11 mouse cellular contexts compared by ENCODE assay signal in the genomic region with DNA sequence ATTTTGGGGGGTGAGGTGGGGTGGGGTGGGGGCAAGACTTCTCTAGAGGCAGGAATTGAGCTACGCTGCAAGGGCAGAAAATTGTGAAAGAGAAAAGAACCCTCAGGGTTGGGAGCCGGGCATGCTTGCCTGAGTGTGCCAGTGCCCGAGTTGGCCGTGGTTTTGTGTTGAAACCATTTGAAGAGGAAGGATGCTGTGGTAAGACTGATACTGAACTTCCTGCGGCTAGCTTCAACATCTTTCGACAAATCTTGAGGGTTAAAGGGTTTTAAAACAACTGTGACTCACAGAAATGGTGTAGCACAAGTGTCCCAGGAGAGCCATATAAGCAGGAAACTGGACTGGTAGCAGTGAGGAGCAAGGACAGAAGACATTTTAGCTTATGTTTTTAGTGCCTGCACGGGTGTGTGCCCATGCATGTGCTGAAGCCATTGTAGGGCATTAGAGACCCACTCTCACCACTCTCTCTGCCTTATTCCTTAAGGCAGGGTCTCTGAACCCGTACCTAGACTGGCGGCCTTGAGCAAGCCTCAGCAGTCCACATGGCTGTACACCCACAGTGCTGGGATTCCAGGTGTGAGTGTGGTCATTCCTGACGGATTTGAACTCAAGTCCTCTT. TPM values are rescaled to one million over a fixed set of nuclear protein-coding genes. Genes with fewer than 3 reads are reported as not detected.
DNase-seq lines count a peak whose midpoint lies in the region; ATAC-seq and TF ChIP-seq lines count a peak whose summit lies in the region.
"Had no signal": no experiment of that assay in that cellular context is flagged by ENCODE, and none has a peak within 500 bp of the region (broad histone marks: within the 10 kb centered on the region; RNA-seq: fewer than 3 reads in every experiment).

No protein-coding gene starts in this region.

- no peak for TF ChIP-seq POLR2A in lung, adult 2 months (IDR thresholded peaks at IDR 0.05; ENCODE audit: borderline replicate concordance, extremely low read depth, low read depth, low read length)

- 0 out of 2 replicates have a peak, but pooled peaks cover 6% of the 10 kb centered on the region for H3K36me3 ChIP-seq in lung, postnatal 0 days (ENCODE audit: insufficient read depth, low read length)

- 78% methylated on average over 10 of the region's 10 CpGs for WGBS in lung, postnatal 0 days
- WGBS in lung, adult 2 months = 79% methylated on average over 10 of the region's 10 CpGs

- TF ChIP-seq CTCF in lung, postnatal 0 days (IDR thresholded peaks at IDR 0.05) = no peak
- no peak for TF ChIP-seq CTCF in lung, adult 2 months (IDR thresholded peaks at IDR 0.05; ENCODE audit: insufficient read depth, low read length)

- no peak overlapping the region for H3K4me3 ChIP-seq in lung, postnatal 0 days (ENCODE audit: low read depth, low read length)
- no peak overlapping the region for H3K4me3 ChIP-seq in lung, adult 2 months (replicated peaks; ENCODE audit: extremely low read depth, low read depth, low read length)

- DNase-seq in lung, postnatal 0 days (ENCODE audit: low spot score) = peak; percentile 48
- DNase-seq in lung, adult 2 months = no peak
- peak; percentile 63 for DNase-seq in naive thymus-derived CD4-positive, alpha-beta T cell, adult 2 months (ENCODE audit: low read depth)
- no peak for DNase-seq in urinary bladder, adult 2 months (ENCODE audit: low spot score)
- DNase-seq in right cerebral cortex, postnatal 4 days = no peak
- no peak for DNase-seq in left cerebral cortex, adult 9 months (ENCODE audit: low spot score in 2 of 2)
- DNase-seq: kidney, postnatal 14 days; lung, embryonic 14.5 days had no signal

- TF ChIP-seq EP300 in lung, postnatal 0 days (IDR thresholded peaks at IDR 0.05) = no peak

- H3K4me1 ChIP-seq in lung, postnatal 0 days (ENCODE audit: insufficient read depth, low read depth, low read length) = peaks cover 7% of the 10 kb centered on the region; the same call in 1 of the 2 replicates
- H3K4me1 ChIP-seq in lung, adult 2 months (ENCODE audit: control insufficient read depth, insufficient read depth, low read length) = peaks cover 8% of the 10 kb centered on the region

- no peak overlapping the region for H3K9ac ChIP-seq in lung, postnatal 0 days (replicated peaks; ENCODE audit: low read depth)

- ATAC-seq in lung, postnatal 0 days = no peak
- ATAC-seq in CD4-positive, CD25-positive, alpha-beta regulatory T cell, adult 4 months = peak; percentile 46
- peak; percentile 47 to 57 for ATAC-seq in hematopoietic stem cell, adult 5-6 weeks (replicated peaks in 1 of 2; ENCODE audit: insufficient read depth in 1 of 2, low FRiP score in 2 of 2, low TSS enrichment in 1 of 2, low read depth in 1 of 2, poor library complexity in 2 of 2, severe bottlenecking in 2 of 2)

- no peaks in the 10 kb centered on the region for H3K9me3 ChIP-seq in lung, postnatal 0 days (ENCODE audit: low read length)

- no peak overlapping the region for H3K4me2 ChIP-seq in lung, postnatal 0 days (replicated peaks; ENCODE audit: low read depth, low read length)

- H3K27me3 ChIP-seq in lung, postnatal 0 days (replicated peaks; ENCODE audit: insufficient read depth, low read length) = no peaks in the 10 kb centered on the region

- no peak overlapping the region for H3K27ac ChIP-seq in lung, postnatal 0 days (ENCODE audit: low read length)

RNA-seq across cellular contexts. Expression of a gene that starts 1.8 kb away (rescaled TPM):
- 73.5 and 75.6 TPM in 2 replicates for polyA plus RNA-seq in lung, postnatal 0 days (2015; fragmentation: Nextera tagmentation; extraction: Ambion mirVana)
- 131 and 156 TPM in 2 replicates for polyA plus RNA-seq in lung, adult 2 months (2012; rRNA removed)
- polyA plus RNA-seq in CD4-positive, CD25-positive, alpha-beta regulatory T cell, adult 4 months (2017; shearing (Covaris generic)) = 100 to 1,000 TPM; 111 to 120 TPM
- 31.2 and 41.6 TPM in 2 replicates for total RNA-seq in hematopoietic stem cell, adult 5-6 weeks (2017)
- polyA plus RNA-seq in urinary bladder, adult 2 months (2012; rRNA removed) = 121 and 136 TPM in 2 replicates

RNA-seq across cellular contexts. Expression of a gene that starts 6.8 kb away (rescaled TPM):
- polyA plus RNA-seq in lung, postnatal 0 days (2015; fragmentation: Nextera tagmentation; extraction: Ambion mirVana) = 2.9 and 3.2 TPM in 2 replicates
- polyA plus RNA-seq in lung, adult 2 months (2012; rRNA removed) = 49.4 and 50.8 TPM in 2 replicates
- polyA plus RNA-seq in CD4-positive, CD25-positive, alpha-beta regulatory T cell, adult 4 months (2017; shearing (Covaris generic)) = 1 to 10 TPM; 2.7 to 4.4 TPM
- total RNA-seq in hematopoietic stem cell, adult 5-6 weeks (2017) = 34.1 and 38.8 TPM in 2 replicates
- polyA plus RNA-seq in urinary bladder, adult 2 months (2012; rRNA removed) = 33.8 and 42.4 TPM in 2 replicates

RNA-seq across cellular contexts. Expression of a gene that starts 15.6 kb away (rescaled TPM):
- polyA plus RNA-seq in lung, postnatal 0 days (2015; fragmentation: Nextera tagmentation; extraction: Ambion mirVana) = 0.84 and 1.2 TPM in 2 replicates
- 0.74 and 1.5 TPM in 2 replicates for polyA plus RNA-seq in lung, adult 2 months (2012; rRNA removed)
- polyA plus RNA-seq in CD4-positive, CD25-positive, alpha-beta regulatory T cell, adult 4 months (2017; shearing (Covaris generic)) = under 1 TPM in 1 of 2 experiments, not detected in 1; 0.77 TPM
- 0.44 TPM in 1 of 2 replicates, not detected in the other for total RNA-seq in hematopoietic stem cell, adult 5-6 weeks (2017)
- 1.7 and 2.1 TPM in 2 replicates for polyA plus RNA-seq in urinary bladder, adult 2 months (2012; rRNA removed)

RNA-seq across cellular contexts. Expression of a gene that starts 22.7 kb away (rescaled TPM):
- polyA plus RNA-seq in lung, postnatal 0 days (2015; fragmentation: Nextera tagmentation; extraction: Ambion mirVana) = 0.02 and 0.11 TPM in 2 replicates
- polyA plus RNA-seq in lung, adult 2 months (2012; rRNA removed) = 0.01 TPM in 1 of 2 replicates, not detected in the other
- polyA plus RNA-seq in CD4-positive, CD25-positive, alpha-beta regulatory T cell, adult 4 months (2017; shearing (Covaris generic)) = not detected
- total RNA-seq in hematopoietic stem cell, adult 5-6 weeks (2017) = not detected in 2 replicates
- polyA plus RNA-seq in urinary bladder, adult 2 months (2012; rRNA removed) = 0.01 TPM in 1 of 2 replicates, not detected in the other
- total RNA-seq: heart, adult 8-10 months had no signal

RNA-seq across cellular contexts. Expression of a gene that starts 22.7 kb away (rescaled TPM):
- polyA plus RNA-seq in lung, postnatal 0 days (2015; fragmentation: Nextera tagmentation; extraction: Ambion mirVana) = 2.0 and 2.7 TPM in 2 replicates
- polyA plus RNA-seq in lung, adult 2 months (2012; rRNA removed) = 4.1 and 6.5 TPM in 2 replicates
- polyA plus RNA-seq in CD4-positive, CD25-positive, alpha-beta regulatory T cell, adult 4 months (2017; shearing (Covaris generic)) = under 1 TPM; 0.19 to 0.96 TPM
- 5.8 and 7.1 TPM in 2 replicates for total RNA-seq in hematopoietic stem cell, adult 5-6 weeks (2017)
- 15.4 and 21.8 TPM in 2 replicates for polyA plus RNA-seq in urinary bladder, adult 2 months (2012; rRNA removed)

Comparison
In these comparisons a context has a peak if more than half of its experiments do, and no peak if none do; other contexts are left out.
1. DNase-seq: peak in lung, postnatal 0 days (single experiment) and naive thymus-derived CD4-positive, alpha-beta T cell, adult 2 months (single experiment); none in lung, adult 2 months (single experiment), urinary bladder, adult 2 months (single experiment), right cerebral cortex, postnatal 4 days (single experiment) and left cerebral cortex, adult 9 months (0 of 2).